Mouse (Mus musculus) MEL (cell line): ENCODE data around the gene Rfx7.

Experiments
- CTCF ChIP-seq, 3 experiments: IDR thresholded peaks in 2 of 3; conservative IDR thresholded peaks in 1 of 3; 2 replicates each; pipeline ENCODE4 v1.5.1; 2011 to 2012; ENCODE audit warnings: low read length in 3 of 3, low read depth in 2 of 3, mild to moderate bottlenecking in 2 of 3, improper control_type of control experiment in 1 of 3, inconsistent platforms in 1 of 3, mixed read lengths in 1 of 3, moderate library complexity in 1 of 3; ENCODE audit not compliant: control insufficient read depth in 1 of 3, insufficient read depth in 1 of 3, poor library complexity in 1 of 3, severe bottlenecking in 1 of 3
- E2F4 ChIP-seq: IDR thresholded peaks from 2 replicates; pipeline ENCODE4 v1.6.1; 2011; ENCODE audit warnings: low read depth, low read length, improper control_type of control experiment, borderline replicate concordance
- GABPA ChIP-seq: IDR thresholded peaks from 2 replicates; pipeline ENCODE4 v1.6.1; 2012; ENCODE audit warnings: low read depth, mild to moderate bottlenecking, inconsistent platforms, low read length, improper control_type of control experiment, moderate library complexity
- MXI1 ChIP-seq: IDR thresholded peaks from 2 replicates; pipeline ENCODE4 v1.6.1; 2011; ENCODE audit warnings: mild to moderate bottlenecking, low read depth, low read length, improper control_type of control experiment
- NELFE ChIP-seq: IDR thresholded peaks from 2 replicates; pipeline ENCODE4 v1.6.1; 2011; ENCODE audit warnings: low read depth, low read length, improper control_type of control experiment
- TCF12 ChIP-seq: IDR thresholded peaks from 2 replicates; pipeline ENCODE4 v1.6.1; 2014; ENCODE audit warnings: low read depth, mild to moderate bottlenecking, inconsistent platforms, low read length, improper control_type of control experiment, moderate library complexity
- UBTF ChIP-seq: IDR thresholded peaks from 2 replicates; pipeline ENCODE4 v1.6.1; 2012; ENCODE audit warnings: low read depth, mild to moderate bottlenecking, inconsistent platforms, low read length, improper control_type of control experiment, moderate library complexity, borderline replicate concordance; ENCODE audit not compliant: insufficient read depth
- ZC3H11A ChIP-seq: IDR thresholded peaks from 2 replicates; pipeline ENCODE4 v1.6.1; 2012; ENCODE audit warnings: low read depth, mild to moderate bottlenecking, inconsistent platforms, low read length, improper control_type of control experiment
- ZNF384 ChIP-seq: IDR thresholded peaks from 2 replicates; pipeline ENCODE4 v1.6.1; 2012; ENCODE audit warnings: low read depth, mild to moderate bottlenecking, inconsistent platforms, low read length, improper control_type of control experiment

GRCm38 (mm10) chr9:72667126-72667525, 135.1 kb downstream of the Rfx7 start:
- TF ChIP-seq MXI1 = no peak
- no peak for TF ChIP-seq GABPA
- no peak for TF ChIP-seq ZNF384
- no peak for TF ChIP-seq ZC3H11A
- TF ChIP-seq CTCF (IDR thresholded peaks at IDR 0.05 in 2 of 3, conservative IDR thresholded peaks at IDR 0.05 in 1 of 3; ENCODE audit: control insufficient read depth in 1 of 3, insufficient read depth in 1 of 3, low read depth in 2 of 3, low read length in 3 of 3, poor library complexity in 1 of 3, severe bottlenecking in 1 of 3) = no peak
- no peak for TF ChIP-seq TCF12
- no peak for TF ChIP-seq UBTF
- TF ChIP-seq E2F4 = no peak
- TF ChIP-seq NELFE = no peak
